Mouse (Mus musculus) testis, adult 2 months (tissue): ENCODE measurements at regions not wholly inside any gene's neighbourhood (a gene's known extent, or its start where the extent isn't known, plus 50 kb on each side); places are given as distances from the start of the nearest gene placed in this dataset.

Experiments used
- CTCF ChIP-seq: fragments of 200-500 bp; IDR thresholded peaks from 2 replicates; pipeline ENCODE4 v1.5.1; 2012; ENCODE audit warnings: low read depth, mild to moderate bottlenecking, inconsistent platforms, low read length, moderate library complexity; ENCODE audit not compliant: control insufficient read depth, insufficient read depth, insufficient replicate concordance
- POLR2A ChIP-seq: fragments of 200-500 bp; IDR thresholded peaks from 2 replicates; pipeline ENCODE4 v1.6.1; 2012; ENCODE audit warnings: low read depth, mild to moderate bottlenecking, inconsistent platforms, low read length, moderate library complexity; ENCODE audit not compliant: control insufficient read depth

- TF ChIP-seq POLR2A: no peak
- TF ChIP-seq CTCF: peak; percentile 10; the same call in 1 of the 2 replicates
Observed at GRCm38 (mm10) chr16:49500818-49501217, 198.2 kb upstream of the Ift57 start.
